Mouse (Mus musculus) brown adipose tissue, adult 24 weeks (tissue): ENCODE measurements around the gene Hivep3. TPM values are rescaled to one million over a fixed set of nuclear protein-coding genes. Genes with fewer than 3 reads are reported as not detected.

Experiments used
- H3K27ac ChIP-seq: fragments of 200-500 bp; replicated peaks from 2 replicates; pipeline ENCODE4 v1.5.1; 2012; ENCODE audit warnings: low read depth, mild to moderate bottlenecking, low read length
- H3K4me1 ChIP-seq: fragments of 200-500 bp; 2 replicates; pipeline ENCODE4 v1.6.1; 2012; ENCODE audit warnings: low read length, mixed read lengths; ENCODE audit not compliant: control insufficient read depth, insufficient read depth, insufficient read length
- H3K4me3 ChIP-seq: fragments of 200-500 bp; 2 replicates; pipeline ENCODE4 v1.5.1; 2012; ENCODE audit warnings: low read depth, mild to moderate bottlenecking, low read length, moderate library complexity; ENCODE audit not compliant: insufficient read depth
- polyA plus RNA-seq: library from polyadenylated mRNA; stranded (reverse); fragments of >200 nt; gene quantifications from 2 replicates; pipeline ENCODE4 v1.2.4, GENCODE M21; 2012; ENCODE audit not compliant: missing spikeins, insufficient read depth, insufficient read length

The Hivep3 gene
- polyA plus RNA-seq, 1 experiment: 6.1 TPM

- Histone ChIP-seq H3K4me3 (no peak overlapping the region), H3K27ac (no peak overlapping the region), H3K4me1 (0 out of 2 replicates have a peak, but pooled peaks cover 2% of the 10 kb centered on the region)
Measured at GRCm38 (mm10) chr4:119784959-119785358, 51.4 kb downstream of the Hivep3 start.

- Histone ChIP-seq H3K4me3 (no peak overlapping the region), H3K4me1 (no peaks in the 10 kb centered on the region), H3K27ac (no peak overlapping the region)
Measured at GRCm38 (mm10) chr4:119786307-119786706, 52.7 kb downstream of the Hivep3 start.

- no peak overlapping the region for H3K4me3 ChIP-seq
- no peak overlapping the region for H3K27ac ChIP-seq
- no peaks in the 10 kb centered on the region for H3K4me1 ChIP-seq
Measured at GRCm38 (mm10) chr4:119786721-119787120, 53.1 kb downstream of the Hivep3 start.

GRCm38 (mm10) chr4:119788746-119789145 lies 55.2 kb downstream of the Hivep3 start:
- Histone ChIP-seq H3K27ac (no peak overlapping the region), H3K4me1 (no peaks in the 10 kb centered on the region), H3K4me3 (no peak overlapping the region)

GRCm38 (mm10) chr4:119789495-119790148 lies 56.0 kb downstream of the Hivep3 start:
- H3K4me3 ChIP-seq: no peak overlapping the region
- no peak overlapping the region for H3K27ac ChIP-seq
- no peaks in the 10 kb centered on the region for H3K4me1 ChIP-seq

GRCm38 (mm10) chr4:119798891-119799290 lies 65.3 kb downstream of the Hivep3 start:
- Histone ChIP-seq H3K27ac (no peak overlapping the region), H3K4me1 (no peaks in the 10 kb centered on the region), H3K4me3 (no peak overlapping the region)

GRCm38 (mm10) chr4:119806556-119806955 lies 73.0 kb downstream of the Hivep3 start:
- H3K4me3 ChIP-seq: no peak overlapping the region
- H3K4me1 ChIP-seq: no peaks in the 10 kb centered on the region
- no peak overlapping the region for H3K27ac ChIP-seq

- Histone ChIP-seq H3K4me1 (no peaks in the 10 kb centered on the region), H3K27ac (no peak overlapping the region), H3K4me3 (no peak overlapping the region)
Measured at GRCm38 (mm10) chr4:119807359-119807758, 73.8 kb downstream of the Hivep3 start.

GRCm38 (mm10) chr4:119809245-119809644 lies 75.7 kb downstream of the Hivep3 start:
- no peak overlapping the region for H3K4me3 ChIP-seq
- no peak overlapping the region for H3K27ac ChIP-seq
- no peaks in the 10 kb centered on the region for H3K4me1 ChIP-seq

GRCm38 (mm10) chr4:119812775-119813174 lies 79.2 kb downstream of the Hivep3 start:
- Histone ChIP-seq H3K4me1 (peaks cover 15% of the 10 kb centered on the region), H3K4me3 (no peak overlapping the region), H3K27ac (no peak overlapping the region)

- Histone ChIP-seq H3K4me3 (no peak overlapping the region), H3K27ac (no peak overlapping the region), H3K4me1 (peaks cover 15% of the 10 kb centered on the region)
Measured at GRCm38 (mm10) chr4:119813500-119814184, 80.1 kb downstream of the Hivep3 start.

GRCm38 (mm10) chr4:119814185-119815132 lies 80.9 kb downstream of the Hivep3 start:
- Histone ChIP-seq H3K4me1 (peaks cover 15% of the 10 kb centered on the region), H3K4me3 (peak overlapping the region; percentile 67), H3K27ac (peak overlapping the region; percentile 13; the same call in 1 of the 2 replicates)

GRCm38 (mm10) chr4:119815133-119815792 lies 81.7 kb downstream of the Hivep3 start:
- Histone ChIP-seq H3K4me1 (peaks cover 15% of the 10 kb centered on the region), H3K27ac (no peak overlapping the region), H3K4me3 (peak overlapping the region; percentile 67)

GRCm38 (mm10) chr4:119815793-119816161 lies 82.2 kb downstream of the Hivep3 start:
- peaks cover 15% of the 10 kb centered on the region for H3K4me1 ChIP-seq
- peak overlapping the region; percentile 67; the same call in 1 of the 2 replicates for H3K4me3 ChIP-seq
- no peak overlapping the region for H3K27ac ChIP-seq
